Mouse (Mus musculus) CD4-positive helper T cell, adult 2 months (primary cell): ENCODE measurements at regions not wholly inside any gene's neighbourhood (a gene's known extent, or its start where the extent isn't known, plus 50 kb on each side); places are given as distances from the start of the nearest gene placed in this dataset.

Experiments
- DNase-seq: peaks from one replicate; pipeline ENCODE4 v3.0.0-alpha.2; 2012; ENCODE audit warnings: low read depth, missing footprints, low spot score

GRCm38 (mm10) chr5:112012505-112013164 is 239.7 kb downstream of the Cryba4 start:
- DNase-seq: no peak

GRCm38 (mm10) chr5:112018925-112019324 is 233.4 kb downstream of the Cryba4 start:
- DNase-seq: no peak

GRCm38 (mm10) chr5:112020882-112021281 is 231.4 kb downstream of the Cryba4 start:
- DNase-seq: no peak

GRCm38 (mm10) chr5:112029955-112030354 is 222.4 kb downstream of the Cryba4 start:
- DNase-seq: no peak

- DNase-seq: no peak
Observed at GRCm38 (mm10) chr5:112032036-112032435, 220.3 kb downstream of the Cryba4 start.

- no peak for DNase-seq
Observed at GRCm38 (mm10) chr5:112035426-112035825, 216.9 kb downstream of the Cryba4 start.

- no peak for DNase-seq
Observed at GRCm38 (mm10) chr5:112037080-112037479, 215.2 kb downstream of the Cryba4 start.

GRCm38 (mm10) chr5:112039645-112040372 is 212.5 kb downstream of the Cryba4 start:
- no peak for DNase-seq

- no peak for DNase-seq
Observed at GRCm38 (mm10) chr5:112040678-112041077, 211.6 kb downstream of the Cryba4 start.

- no peak for DNase-seq
Observed at GRCm38 (mm10) chr5:112041285-112041684, 211.0 kb downstream of the Cryba4 start.

- no peak for DNase-seq
Observed at GRCm38 (mm10) chr5:112042236-112042635, 210.1 kb downstream of the Cryba4 start.

GRCm38 (mm10) chr5:112050046-112050782 is 202.1 kb downstream of the Cryba4 start:
- no peak for DNase-seq

GRCm38 (mm10) chr5:112050906-112051305 is 201.4 kb downstream of the Cryba4 start:
- DNase-seq: no peak

- no peak for DNase-seq
Observed at GRCm38 (mm10) chr5:112051786-112052185, 200.5 kb downstream of the Cryba4 start.

- DNase-seq: peak; percentile 5
Observed at GRCm38 (mm10) chr5:112053600-112054155, 198.6 kb downstream of the Cryba4 start.

GRCm38 (mm10) chr5:112055018-112055417 is 197.3 kb downstream of the Cryba4 start:
- DNase-seq: no peak

- DNase-seq: no peak
Observed at GRCm38 (mm10) chr5:112069917-112070316, 182.4 kb downstream of the Cryba4 start.

GRCm38 (mm10) chr5:112072456-112072855 is 179.9 kb downstream of the Cryba4 start:
- no peak for DNase-seq

GRCm38 (mm10) chr5:112077097-112077496 is 175.2 kb downstream of the Cryba4 start:
- no peak for DNase-seq

- peak; percentile 10 for DNase-seq
Observed at GRCm38 (mm10) chr5:112077840-112078600, 174.3 kb downstream of the Cryba4 start.

- DNase-seq: no peak
Observed at GRCm38 (mm10) chr5:112081006-112081405, 171.3 kb downstream of the Cryba4 start.
